Mouse (Mus musculus) heart, postnatal 0 days (tissue): ENCODE results near the gene Mrpl4. TPM values are rescaled to one million over a fixed set of nuclear protein-coding genes. Genes with fewer than 3 reads are reported as not detected.
"Not testable (repeated sequence)": the region's sequence is repeated elsewhere in the genome, so short reads cannot be mapped to it uniquely, and the experiment has no call there.

ENCODE experiments used
- ATAC-seq: fragments of 200-750 bp; cut with Nextera tagmentation; 2 replicates; pipeline ENCODE4 v1.8.0; 2017; ENCODE audit warnings: low read depth, moderate number of reproducible peaks, moderate library complexity; ENCODE audit not compliant: insufficient read depth
- DNase-seq: peaks from one replicate; pipeline ENCODE4 v3.0.0-alpha.2; 2016; ENCODE audit warnings: low spot score
- H3K27ac ChIP-seq: fragments of 300-500 bp; sonication (generic); 2 replicates; pipeline ENCODE4 v1.5.1; 2014; ENCODE audit warnings: low read depth, mild to moderate bottlenecking
- H3K27me3 ChIP-seq: fragments of 300-500 bp; sonication (generic); 2 replicates; pipeline ENCODE4 v1.6.1; 2014; ENCODE audit warnings: low read length, mixed read lengths; ENCODE audit not compliant: control insufficient read depth, insufficient read depth
- H3K36me3 ChIP-seq: fragments of 300-500 bp; sonication (generic); replicated peaks from 2 replicates; pipeline ENCODE4 v1.6.1; 2014; ENCODE audit warnings: low read length, mixed read lengths; ENCODE audit not compliant: control insufficient read depth, insufficient read depth
- H3K4me1 ChIP-seq: fragments of 300-500 bp; sonication (generic); 2 replicates; pipeline ENCODE4 v1.6.1; 2014; ENCODE audit warnings: antibody characterized with exemption; ENCODE audit not compliant: control insufficient read depth, insufficient read depth
- H3K4me2 ChIP-seq: fragments of 300-500 bp; sonication (generic); 2 replicates; pipeline ENCODE4 v1.6.1; 2014; ENCODE audit warnings: low read depth, mild to moderate bottlenecking, low read length, moderate library complexity
- H3K4me3 ChIP-seq: fragments of 300-500 bp; sonication (generic); 2 replicates; pipeline ENCODE4 v1.5.1; 2014; ENCODE audit warnings: low read depth, low read length
- H3K9ac ChIP-seq: fragments of 300-500 bp; sonication (generic); replicated peaks from 2 replicates; pipeline ENCODE4 v1.6.1; 2014; ENCODE audit warnings: low read depth, low read length, mixed read lengths
- H3K9me3 ChIP-seq: fragments of 300-500 bp; sonication (generic); replicated peaks from 2 replicates; pipeline ENCODE4 v1.6.1; 2016; ENCODE audit warnings: low read length; ENCODE audit not compliant: control insufficient read depth
- CTCF ChIP-seq: IDR thresholded peaks from 2 replicates; pipeline ENCODE4 v1.5.1; 2016; ENCODE audit warnings: antibody characterized with exemption, control low read depth, low read depth
- EP300 ChIP-seq: IDR thresholded peaks from 2 replicates; pipeline ENCODE4 v1.6.1; 2016; ENCODE audit warnings: antibody characterized with exemption, low read depth
- WGBS: fragments of 180-500 bp; shearing (Covaris S2); extraction: QIAGEN DNeasy Blood & Tissue Kit; methylation state at CpG from one replicate; pipeline ENCODE4 v1.1.7; 2014; 5-methylcytosine and 5-hydroxymethylcytosine counted together
- polyA plus RNA-seq: library from polyadenylated mRNA; unstranded; fragments of >200 nt; fragmentation: Nextera tagmentation; extraction: Ambion mirVana; gene quantifications from 2 replicates; pipeline ENCODE4 v1.2.1, GENCODE M21; 2015
- total RNA-seq: library from RNA; depleted of rRNA; stranded (reverse); fragments of >200 nt; gene quantifications from 2 replicates; pipeline ENCODE4 v1.2.3, GENCODE M21; 2014; ENCODE audit warnings: low replicate concordance

The Mrpl4 gene
- total and polyA plus RNA-seq, 2 experiments from 2014 or later, result 193 to 239 TPM

DNA sequence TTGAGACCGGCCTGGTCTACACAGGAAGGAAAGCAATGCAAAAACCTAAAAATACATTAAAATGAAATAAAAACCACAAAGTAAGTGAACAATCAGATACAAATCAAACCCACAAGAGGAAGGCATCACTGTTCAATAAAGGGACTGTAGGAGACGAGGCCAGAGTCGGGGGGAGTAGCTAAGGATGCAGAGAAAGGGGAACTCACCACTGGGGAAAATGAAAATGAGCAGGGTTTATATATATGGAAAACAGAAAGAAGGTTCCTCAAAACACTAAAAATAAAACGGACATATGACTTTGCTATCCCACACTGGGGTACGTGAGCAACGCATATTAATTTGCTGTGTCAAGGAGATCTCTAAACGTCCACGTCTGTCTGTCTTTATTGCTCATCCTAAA is 5.5 kb upstream of the Mrpl4 start:
- TF ChIP-seq EP300, result no peak
- TF ChIP-seq CTCF, result no peak
- Histone ChIP-seq H3K36me3 (no peaks in the 10 kb centered on the region), H3K9me3 (no peaks in the 10 kb centered on the region), H3K4me2 (no peak overlapping the region), H3K9ac (no peak overlapping the region), H3K27ac (no peak overlapping the region), H3K4me1 (no peaks in the 10 kb centered on the region), H3K4me3 (no peak overlapping the region), H3K27me3 (no peaks in the 10 kb centered on the region)
- ATAC-seq (no peak), DNase-seq (no peak)
- WGBS, result 82% methylated on average over 8 of the region's 8 CpGs

DNA sequence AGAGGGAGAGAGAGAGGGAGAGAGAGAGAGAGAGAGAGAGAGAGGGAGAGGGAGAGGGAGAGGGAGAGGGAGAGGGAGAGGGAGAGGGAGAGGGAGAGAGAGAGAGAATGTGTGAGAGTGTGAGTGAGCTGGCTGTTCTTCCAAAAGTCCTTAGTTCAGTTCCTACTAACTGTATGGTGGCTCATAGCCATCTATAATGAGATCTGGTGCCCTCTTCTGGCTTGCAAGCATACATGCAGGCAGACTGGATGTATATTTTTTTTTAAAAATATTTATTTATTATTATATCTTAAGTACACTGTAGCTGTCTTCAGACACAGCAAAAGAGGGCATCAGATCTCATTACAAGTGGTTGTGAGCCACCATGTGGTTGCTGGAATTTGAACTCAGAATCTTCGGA is 4.2 kb upstream of the Mrpl4 start:
- H3K4me3 ChIP-seq, H3K27ac ChIP-seq, H3K4me1 ChIP-seq, H3K36me3 ChIP-seq, H3K9ac ChIP-seq, ATAC-seq, H3K4me2 ChIP-seq, H3K27me3 ChIP-seq, H3K9me3 ChIP-seq: not testable (repeated sequence)
- TF ChIP-seq CTCF, result peak; percentile 63
- peak; percentile 58 for DNase-seq
- 68% methylated on average over 1 of the region's 1 CpGs for WGBS

DNA sequence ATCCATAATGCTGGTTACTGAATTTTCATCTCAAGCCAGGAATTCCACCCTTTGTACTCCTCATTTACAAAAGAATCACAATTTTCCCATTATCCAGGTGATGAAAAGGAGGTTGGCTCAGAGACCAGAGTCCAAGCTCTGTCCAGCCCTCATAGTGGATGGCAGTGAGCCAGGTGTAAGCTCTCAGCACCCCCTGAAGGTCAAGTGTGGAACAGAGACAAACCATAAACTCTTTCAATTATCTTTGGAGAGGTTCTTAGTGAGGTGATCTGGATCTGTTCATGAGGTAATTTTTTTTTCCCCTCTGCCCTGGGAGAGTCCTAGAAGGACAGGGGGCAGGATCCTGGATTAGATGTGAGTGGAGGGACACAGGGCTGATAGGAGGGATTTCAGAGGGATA is 1.7 kb upstream of the Mrpl4 start:
- Histone ChIP-seq H3K4me3 (no peak overlapping the region), H3K9me3 (no peaks in the 10 kb centered on the region), H3K36me3 (peaks cover 17% of the 10 kb centered on the region), H3K4me1 (no peaks in the 10 kb centered on the region), H3K4me2 (no peak overlapping the region), H3K27me3 (no peaks in the 10 kb centered on the region), H3K27ac (no peak overlapping the region), H3K9ac (no peak overlapping the region)
- DNase-seq (peak; percentile 39), ATAC-seq (no peak)
- no peak for TF ChIP-seq EP300
- peak; percentile 52 for TF ChIP-seq CTCF

DNA sequence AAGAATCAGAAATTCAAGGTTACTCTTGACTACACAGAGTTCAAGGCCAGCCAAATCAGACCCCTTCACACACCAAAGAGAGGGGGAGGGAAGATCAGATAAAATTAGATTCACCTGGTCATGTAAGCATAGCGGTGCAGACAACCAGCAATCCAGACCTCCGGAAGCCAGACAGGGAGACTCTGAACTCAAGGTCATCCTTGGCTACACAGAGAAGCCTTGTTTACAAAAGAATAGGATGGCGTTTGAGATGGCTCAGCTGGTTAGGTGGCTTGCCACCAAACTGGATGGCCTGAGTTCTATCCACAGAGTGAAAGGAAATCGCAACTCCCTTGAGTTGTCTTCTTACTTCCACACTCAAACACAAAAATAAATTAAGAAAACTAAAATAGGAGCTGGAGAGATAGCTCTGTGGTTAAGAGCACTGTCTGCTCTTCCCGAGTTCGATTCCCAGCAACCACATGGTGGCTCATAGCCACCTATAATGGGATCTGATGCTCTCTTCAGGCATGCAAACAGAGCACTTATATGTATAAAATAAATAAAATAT is 812 bp upstream of the Mrpl4 start:
- H3K36me3 ChIP-seq, result peaks cover 26% of the 10 kb centered on the region
- no peak overlapping the region for H3K4me3 ChIP-seq
- 59% methylated on average over 6 of the region's 6 CpGs for WGBS
- H3K9ac ChIP-seq, result no peak overlapping the region
- no peaks in the 10 kb centered on the region for H3K4me1 ChIP-seq
- H3K27me3 ChIP-seq, result no peaks in the 10 kb centered on the region
- H3K27ac ChIP-seq, result no peak overlapping the region
- H3K9me3 ChIP-seq, result no peaks in the 10 kb centered on the region
- no peak for DNase-seq
- no peak for ATAC-seq
- TF ChIP-seq CTCF, result no peak
- TF ChIP-seq EP300, result no peak
- H3K4me2 ChIP-seq, result no peak overlapping the region

DNA sequence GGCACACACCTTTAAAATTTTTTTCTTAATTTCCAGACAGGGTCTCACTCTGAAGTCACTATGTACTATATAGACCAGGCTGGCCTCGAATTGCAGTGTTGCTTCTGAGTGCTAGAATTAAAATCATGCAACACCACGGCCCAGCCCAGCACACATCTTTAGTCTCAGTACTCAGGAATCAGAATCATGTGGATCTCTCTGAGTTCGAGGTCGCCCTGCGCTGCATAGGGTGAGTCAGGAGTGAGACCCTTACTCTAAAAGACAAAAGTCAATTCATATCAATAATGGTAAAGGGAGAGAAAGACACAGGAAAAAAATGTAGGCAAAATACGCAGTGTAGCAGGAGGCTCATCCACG is 290 bp upstream of the Mrpl4 start:
- H3K4me2 ChIP-seq, result peak overlapping the region; percentile 88
- H3K9ac ChIP-seq, result peak overlapping the region; percentile 87
- peak overlapping the region; percentile 82 for H3K4me3 ChIP-seq
- TF ChIP-seq EP300, result no peak
- no peak for TF ChIP-seq CTCF
- H3K27me3 ChIP-seq, result no peaks in the 10 kb centered on the region
- no peak for DNase-seq
- 8% methylated on average over 7 of the region's 7 CpGs for WGBS
- no peaks in the 10 kb centered on the region for H3K9me3 ChIP-seq
- peaks cover 31% of the 10 kb centered on the region for H3K36me3 ChIP-seq
- ATAC-seq, result 0 out of 2 replicates have a peak, but pooled peaks have one; percentile 3
- H3K4me1 ChIP-seq, result no peaks in the 10 kb centered on the region
- H3K27ac ChIP-seq, result peak overlapping the region; percentile 76; the same call in 1 of the 2 replicates

DNA sequence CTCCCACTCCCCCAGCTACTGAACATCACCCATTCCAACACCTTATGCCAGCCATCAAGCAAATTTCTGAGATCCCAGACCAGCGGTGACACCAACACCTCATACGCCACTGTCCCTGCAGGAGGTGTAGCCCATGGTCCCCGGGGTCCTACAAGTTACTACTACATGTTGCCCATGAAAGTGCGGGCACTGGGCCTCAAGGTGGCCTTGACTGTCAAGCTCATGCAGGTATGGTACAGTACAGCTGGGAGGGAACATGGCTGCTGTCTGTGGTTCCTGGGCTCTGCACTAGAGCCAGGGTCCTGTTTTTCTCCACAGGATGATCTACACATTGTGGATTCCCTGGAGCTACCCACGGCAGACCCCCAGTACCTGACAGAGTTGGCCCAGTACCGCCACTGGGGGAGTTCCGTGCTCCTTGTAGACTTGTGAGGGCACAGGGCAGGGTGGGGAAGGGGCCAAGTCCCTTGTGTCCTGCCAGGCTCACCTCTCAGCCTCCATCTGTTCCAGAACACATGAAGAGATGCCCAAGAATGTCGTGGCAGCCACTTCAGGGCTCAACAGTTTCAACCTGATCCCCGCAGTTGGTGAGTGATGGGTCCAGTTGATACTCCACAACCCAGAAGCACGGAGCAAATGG is 4.9 kb downstream of the Mrpl4 start:
- Histone ChIP-seq H3K27ac (no peak overlapping the region), H3K4me3 (no peak overlapping the region), H3K4me1 (no peaks in the 10 kb centered on the region), H3K4me2 (no peak overlapping the region), H3K36me3 (peaks cover 50% of the 10 kb centered on the region), H3K9ac (no peak overlapping the region), H3K27me3 (no peaks in the 10 kb centered on the region), H3K9me3 (no peaks in the 10 kb centered on the region)
- WGBS, result 92% methylated on average over 10 of the region's 10 CpGs
- TF ChIP-seq CTCF (no peak), EP300 (no peak)
- ATAC-seq (no peak), DNase-seq (no peak)
